Mouse (Mus musculus) CD4-positive, CD25-positive, alpha-beta regulatory T cell, adult 4 months (primary cell): ENCODE measurements around the gene Ifna7. TPM values are rescaled to one million over a fixed set of nuclear protein-coding genes. Genes with fewer than 3 reads are reported as not detected.
A peak's percentile ranks its signal among the peaks of the same experiment; 100 is the strongest.
"Not testable (repeated sequence)": the region's sequence is repeated elsewhere in the genome, so short reads cannot be mapped to it uniquely, and the experiment has no call there.

Experiments
- ATAC-seq: one replicate; pipeline ENCODE4 v1.8.0; 2017
- polyA plus RNA-seq, 2 experiments: library from polyadenylated mRNA; unstranded; fragments of 100-300 nt; shearing (Covaris generic); gene quantifications; one replicate each; pipeline ENCODE4 v1.2.1; 2017

The Ifna7 gene
- not detected for polyA plus RNA-seq

DNA sequence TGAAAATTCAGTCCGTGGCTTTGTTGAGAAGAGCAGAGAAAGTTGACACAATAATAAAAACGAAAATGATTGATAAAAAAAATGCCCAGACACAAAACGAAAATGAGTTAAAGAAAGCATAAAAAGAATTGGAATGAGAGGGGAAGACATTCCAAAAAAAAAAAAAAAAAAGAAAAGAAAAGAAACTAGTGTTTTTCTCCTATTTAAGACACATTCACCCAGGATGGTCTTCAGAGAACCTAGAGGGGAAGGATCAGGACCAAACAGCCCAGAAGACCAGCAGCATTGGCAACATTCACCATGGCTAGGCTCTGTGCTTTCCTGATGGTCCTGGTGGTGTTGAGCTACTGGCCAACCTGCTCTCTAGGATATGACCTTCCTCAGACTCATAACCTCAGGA is at the start of gene Ifna7:
Gene Ifna7 (plus strand): TSS at position 301 of the 400 bp plus-strand sequence.
- ATAC-seq, result no peak

DNA sequence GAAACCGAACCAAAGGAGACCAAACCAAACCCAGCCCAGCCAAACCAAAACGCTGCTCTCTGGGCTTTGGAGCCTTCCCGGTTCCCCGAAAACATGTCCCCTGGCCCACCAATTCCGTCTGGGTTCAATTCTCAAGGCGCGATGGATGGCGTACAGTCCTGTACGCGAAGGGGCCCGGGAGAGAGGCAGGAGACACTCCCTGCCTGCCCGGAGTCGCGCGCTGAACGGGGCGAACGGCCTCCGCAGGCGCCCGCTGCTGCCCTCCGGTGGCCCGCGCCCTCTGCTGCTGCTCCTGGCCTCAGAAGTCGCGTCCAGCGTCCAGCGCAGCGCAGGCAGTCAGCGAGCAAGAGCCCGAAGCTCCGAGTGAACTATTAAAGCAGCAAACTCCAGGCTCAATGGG is 42.5 kb upstream of the Ifna7 start, which contains the start of gene Gm13290:
Gene Gm13290 (plus strand): TSS at position 301 of the 400 bp plus-strand sequence.
- ATAC-seq, result not testable (repeated sequence)

DNA sequence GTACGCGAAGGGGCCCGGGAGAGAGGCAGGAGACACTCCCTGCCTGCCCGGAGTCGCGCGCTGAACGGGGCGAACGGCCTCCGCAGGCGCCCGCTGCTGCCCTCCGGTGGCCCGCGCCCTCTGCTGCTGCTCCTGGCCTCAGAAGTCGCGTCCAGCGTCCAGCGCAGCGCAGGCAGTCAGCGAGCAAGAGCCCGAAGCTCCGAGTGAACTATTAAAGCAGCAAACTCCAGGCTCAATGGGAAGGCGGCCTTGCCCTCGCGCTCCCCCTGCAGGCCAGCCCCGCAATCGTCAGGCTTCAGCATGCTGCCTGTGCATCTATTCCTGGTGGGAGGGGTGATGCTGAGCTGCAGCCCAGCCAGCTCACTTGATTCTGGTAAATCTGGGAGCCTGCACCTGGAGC is 39.4 kb upstream of the Ifna7 start, which contains the start of gene Gm13289:
Gene Gm13289 (plus strand): TSS at position 301 of the 400 bp plus-strand sequence.
- not testable (repeated sequence) for ATAC-seq

DNA sequence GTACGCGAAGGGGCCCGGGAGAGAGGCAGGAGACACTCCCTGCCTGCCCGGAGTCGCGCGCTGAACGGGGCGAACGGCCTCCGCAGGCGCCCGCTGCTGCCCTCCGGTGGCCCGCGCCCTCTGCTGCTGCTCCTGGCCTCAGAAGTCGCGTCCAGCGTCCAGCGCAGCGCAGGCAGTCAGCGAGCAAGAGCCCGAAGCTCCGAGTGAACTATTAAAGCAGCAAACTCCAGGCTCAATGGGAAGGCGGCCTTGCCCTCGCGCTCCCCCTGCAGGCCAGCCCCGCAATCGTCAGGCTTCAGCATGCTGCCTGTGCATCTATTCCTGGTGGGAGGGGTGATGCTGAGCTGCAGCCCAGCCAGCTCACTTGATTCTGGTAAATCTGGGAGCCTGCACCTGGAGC is 36.5 kb upstream of the Ifna7 start, which contains the start of gene Gm13272:
Gene Gm13272 (plus strand): TSS at position 301 of the 400 bp plus-strand sequence.
- not testable (repeated sequence) for ATAC-seq

DNA sequence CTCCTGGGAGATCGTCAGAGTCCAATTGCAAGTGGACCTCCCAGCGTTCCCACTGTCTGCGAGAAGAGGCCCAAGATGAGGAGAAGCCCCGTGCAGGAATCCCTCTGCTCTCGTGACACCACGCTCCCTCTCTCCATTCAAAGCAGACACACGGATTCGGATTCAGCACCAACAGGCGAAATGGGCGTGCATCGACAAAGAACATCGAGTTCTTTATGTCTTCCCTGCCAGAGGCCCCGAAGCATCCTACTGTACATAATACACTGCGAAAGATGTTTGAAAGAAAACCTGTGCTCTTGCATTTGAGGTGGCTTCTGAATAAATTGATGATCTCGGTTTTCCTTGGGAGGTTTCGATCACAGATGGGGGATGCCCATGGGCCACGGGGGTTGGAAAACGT is 35.7 kb upstream of the Ifna7 start:
- ATAC-seq, result not testable (repeated sequence)

DNA sequence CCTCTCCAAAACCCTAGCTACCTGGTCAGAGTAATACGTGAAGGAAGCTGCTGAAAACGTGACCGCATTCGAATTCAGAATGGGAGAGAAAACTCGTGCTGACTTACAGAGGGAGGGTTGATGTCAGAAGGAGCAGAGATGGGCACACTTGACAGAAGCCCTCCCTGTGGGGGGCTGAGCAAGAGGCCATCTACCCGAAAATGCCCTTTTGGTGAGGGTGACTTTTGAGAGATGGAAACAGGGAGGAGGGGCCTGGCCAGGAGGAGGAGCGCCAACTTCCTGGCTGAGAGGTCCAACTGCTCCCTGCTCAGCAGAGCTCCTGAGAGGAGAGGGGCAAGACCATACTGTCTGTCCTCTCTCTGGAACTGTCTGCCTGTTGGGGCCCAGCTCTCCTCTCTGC is 34.2 kb upstream of the Ifna7 start, which contains the start of gene Ifnz:
Gene Ifnz (plus strand): TSS at position 301 of the 400 bp plus-strand sequence.
- ATAC-seq, result not testable (repeated sequence)

DNA sequence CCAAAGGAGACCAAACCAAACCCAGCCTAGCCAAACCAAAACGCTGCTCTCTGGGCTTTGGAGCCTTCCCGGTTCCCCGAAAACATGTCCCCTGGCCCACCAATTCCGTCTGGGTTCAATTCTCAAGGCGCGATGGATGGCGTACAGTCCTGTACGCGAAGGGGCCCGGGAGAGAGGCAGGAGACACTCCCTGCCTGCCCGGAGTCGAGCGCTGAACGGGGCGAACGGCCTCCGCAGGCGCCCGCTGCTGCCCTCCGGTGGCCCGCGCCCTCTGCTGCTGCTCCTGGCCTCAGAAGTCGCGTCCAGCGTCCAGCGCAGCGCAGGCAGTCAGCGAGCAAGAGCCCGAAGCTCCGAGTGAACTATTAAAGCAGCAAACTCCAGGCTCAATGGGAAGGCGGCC is 33.7 kb upstream of the Ifna7 start:
- ATAC-seq, result not testable (repeated sequence)

DNA sequence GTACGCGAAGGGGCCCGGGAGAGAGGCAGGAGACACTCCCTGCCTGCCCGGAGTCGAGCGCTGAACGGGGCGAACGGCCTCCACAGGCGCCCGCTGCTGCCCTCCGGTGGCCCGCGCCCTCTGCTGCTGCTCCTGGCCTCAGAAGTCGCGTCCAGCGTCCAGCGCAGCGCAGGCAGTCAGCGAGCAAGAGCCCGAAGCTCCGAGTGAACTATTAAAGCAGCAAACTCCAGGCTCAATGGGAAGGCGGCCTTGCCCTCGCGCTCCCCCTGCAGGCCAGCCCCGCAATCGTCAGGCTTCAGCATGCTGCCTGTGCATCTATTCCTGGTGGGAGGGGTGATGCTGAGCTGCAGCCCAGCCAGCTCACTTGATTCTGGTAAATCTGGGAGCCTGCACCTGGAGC is 30.6 kb upstream of the Ifna7 start, which contains the start of gene Gm13276:
Gene Gm13276 (plus strand): TSS at position 301 of the 400 bp plus-strand sequence.
- not testable (repeated sequence) for ATAC-seq

DNA sequence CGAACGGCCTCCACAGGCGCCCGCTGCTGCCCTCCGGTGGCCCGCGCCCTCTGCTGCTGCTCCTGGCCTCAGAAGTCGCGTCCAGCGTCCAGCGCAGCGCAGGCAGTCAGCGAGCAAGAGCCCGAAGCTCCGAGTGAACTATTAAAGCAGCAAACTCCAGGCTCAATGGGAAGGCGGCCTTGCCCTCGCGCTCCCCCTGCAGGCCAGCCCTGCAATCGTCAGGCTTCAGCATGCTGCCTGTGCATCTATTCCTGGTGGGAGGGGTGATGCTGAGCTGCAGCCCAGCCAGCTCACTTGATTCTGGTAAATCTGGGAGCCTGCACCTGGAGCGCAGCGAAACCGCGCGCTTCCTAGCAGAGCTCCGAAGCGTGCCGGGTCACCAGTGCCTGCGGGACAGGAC is 27.6 kb upstream of the Ifna7 start, which contains the start of gene Gm13277:
Gene Gm13277 (plus strand): TSS at position 231 of the 400 bp plus-strand sequence.
- ATAC-seq, result not testable (repeated sequence)

DNA sequence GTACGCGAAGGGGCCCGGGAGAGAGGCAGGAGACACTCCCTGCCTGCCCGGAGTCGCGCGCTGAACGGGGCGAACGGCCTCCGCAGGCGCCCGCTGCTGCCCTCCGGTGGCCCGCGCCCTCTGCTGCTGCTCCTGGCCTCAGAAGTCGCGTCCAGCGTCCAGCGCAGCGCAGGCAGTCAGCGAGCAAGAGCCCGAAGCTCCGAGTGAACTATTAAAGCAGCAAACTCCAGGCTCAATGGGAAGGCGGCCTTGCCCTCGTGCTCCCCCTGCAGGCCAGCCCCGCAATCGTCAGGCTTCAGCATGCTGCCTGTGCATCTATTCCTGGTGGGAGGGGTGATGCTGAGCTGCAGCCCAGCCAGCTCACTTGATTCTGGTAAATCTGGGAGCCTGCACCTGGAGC is 24.8 kb upstream of the Ifna7 start, which contains the start of gene Gm13278:
Gene Gm13278 (plus strand): TSS at position 301 of the 400 bp plus-strand sequence.
- not testable (repeated sequence) for ATAC-seq

DNA sequence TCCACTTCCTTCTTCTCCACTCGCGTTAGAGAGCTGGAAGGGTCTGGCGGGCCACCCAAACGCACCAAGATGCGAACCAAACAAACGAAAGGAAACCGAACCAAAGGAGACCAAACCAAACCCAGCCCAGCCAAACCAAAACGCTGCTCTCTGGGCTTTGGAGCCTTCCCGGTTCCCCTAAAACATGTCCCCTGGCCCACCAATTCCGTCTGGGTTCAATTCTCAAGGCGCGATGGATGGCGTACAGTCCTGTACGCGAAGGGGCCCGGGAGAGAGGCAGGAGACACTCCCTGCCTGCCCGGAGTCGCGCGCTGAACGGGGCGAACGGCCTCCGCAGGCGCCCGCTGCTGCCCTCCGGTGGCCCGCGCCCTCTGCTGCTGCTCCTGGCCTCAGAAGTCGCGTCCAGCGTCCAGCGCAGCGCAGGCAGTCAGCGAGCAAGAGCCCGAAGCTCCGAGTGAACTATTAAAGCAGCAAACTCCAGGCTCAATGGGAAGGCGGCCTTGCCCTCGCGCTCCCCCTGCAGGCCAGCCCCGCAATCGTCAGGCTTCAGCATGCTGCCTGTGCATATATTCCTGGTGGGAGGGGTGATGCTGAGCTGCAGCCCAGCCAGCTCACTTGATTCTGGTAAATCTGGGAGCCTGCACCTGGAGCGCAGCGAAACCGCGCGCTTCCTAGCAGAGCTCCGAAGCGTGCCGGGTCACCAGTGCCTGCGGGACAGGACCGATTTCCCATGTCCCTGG is 21.9 kb upstream of the Ifna7 start, which contains the start of gene Gm13275:
Gene Gm13275 (plus strand): TSS at position 552 of the 740 bp plus-strand sequence.
- ATAC-seq, result not testable (repeated sequence)

DNA sequence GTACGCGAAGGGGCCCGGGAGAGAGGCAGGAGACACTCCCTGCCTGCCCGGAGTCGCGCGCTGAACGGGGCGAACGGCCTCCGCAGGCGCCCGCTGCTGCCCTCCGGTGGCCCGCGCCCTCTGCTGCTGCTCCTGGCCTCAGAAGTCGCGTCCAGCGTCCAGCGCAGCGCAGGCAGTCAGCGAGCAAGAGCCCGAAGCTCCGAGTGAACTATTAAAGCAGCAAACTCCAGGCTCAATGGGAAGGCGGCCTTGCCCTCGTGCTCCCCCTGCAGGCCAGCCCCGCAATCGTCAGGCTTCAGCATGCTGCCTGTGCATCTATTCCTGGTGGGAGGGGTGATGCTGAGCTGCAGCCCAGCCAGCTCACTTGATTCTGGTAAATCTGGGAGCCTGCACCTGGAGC is 18.9 kb upstream of the Ifna7 start, which contains the start of gene Gm13279:
Gene Gm13279 (plus strand): TSS at position 301 of the 400 bp plus-strand sequence.
- ATAC-seq, result not testable (repeated sequence)

DNA sequence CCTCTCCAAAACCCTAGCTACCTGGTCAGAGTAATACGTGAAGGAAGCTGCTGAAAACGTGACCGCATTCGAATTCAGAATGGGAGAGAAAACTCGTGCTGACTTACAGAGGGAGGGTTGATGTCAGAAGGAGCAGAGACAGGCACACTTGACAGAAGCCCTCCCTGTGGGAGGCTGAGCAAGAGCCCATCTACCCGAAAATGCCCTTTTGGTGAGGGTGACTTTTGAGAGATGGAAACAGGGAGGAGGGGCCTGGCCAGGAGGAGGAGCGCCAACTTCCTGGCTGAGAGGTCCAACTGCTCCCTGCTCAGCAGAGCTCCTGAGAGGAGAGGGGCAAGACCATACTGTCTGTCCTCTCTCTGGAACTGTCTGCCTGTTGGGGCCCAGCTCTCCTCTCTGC is 16.7 kb upstream of the Ifna7 start, which contains the start of gene Gm13285:
Gene Gm13285 (plus strand): TSS at position 301 of the 400 bp plus-strand sequence.
- ATAC-seq, result not testable (repeated sequence)

DNA sequence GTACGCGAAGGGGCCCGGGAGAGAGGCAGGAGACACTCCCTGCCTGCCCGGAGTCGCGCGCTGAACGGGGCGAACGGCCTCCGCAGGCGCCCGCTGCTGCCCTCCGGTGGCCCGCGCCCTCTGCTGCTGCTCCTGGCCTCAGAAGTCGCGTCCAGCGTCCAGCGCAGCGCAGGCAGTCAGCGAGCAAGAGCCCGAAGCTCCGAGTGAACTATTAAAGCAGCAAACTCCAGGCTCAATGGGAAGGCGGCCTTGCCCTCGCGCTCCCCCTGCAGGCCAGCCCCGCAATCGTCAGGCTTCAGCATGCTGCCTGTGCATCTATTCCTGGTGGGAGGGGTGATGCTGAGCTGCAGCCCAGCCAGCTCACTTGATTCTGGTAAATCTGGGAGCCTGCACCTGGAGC is 13.1 kb upstream of the Ifna7 start, which contains the start of gene Gm13287:
Gene Gm13287 (plus strand): TSS at position 301 of the 400 bp plus-strand sequence.
- ATAC-seq, result not testable (repeated sequence)

DNA sequence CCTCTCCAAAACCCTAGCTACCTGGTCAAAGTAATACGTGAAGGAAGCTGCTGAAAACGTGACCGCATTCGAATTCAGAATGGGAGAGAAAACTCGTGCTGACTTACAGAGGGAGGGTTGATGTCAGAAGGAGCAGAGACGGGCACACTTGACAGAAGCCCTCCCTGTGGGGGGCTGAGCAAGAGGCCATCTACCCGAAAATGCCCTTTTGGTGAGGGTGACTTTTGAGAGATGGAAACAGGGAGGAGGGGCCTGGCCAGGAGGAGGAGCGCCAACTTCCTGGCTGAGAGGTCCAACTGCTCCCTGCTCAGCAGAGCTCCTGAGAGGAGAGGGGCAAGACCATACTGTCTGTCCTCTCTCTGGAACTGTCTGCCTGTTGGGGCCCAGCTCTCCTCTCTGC is 10.8 kb upstream of the Ifna7 start, which contains the start of gene Gm13288:
Gene Gm13288 (plus strand): TSS at position 301 of the 400 bp plus-strand sequence.
- not testable (repeated sequence) for ATAC-seq

DNA sequence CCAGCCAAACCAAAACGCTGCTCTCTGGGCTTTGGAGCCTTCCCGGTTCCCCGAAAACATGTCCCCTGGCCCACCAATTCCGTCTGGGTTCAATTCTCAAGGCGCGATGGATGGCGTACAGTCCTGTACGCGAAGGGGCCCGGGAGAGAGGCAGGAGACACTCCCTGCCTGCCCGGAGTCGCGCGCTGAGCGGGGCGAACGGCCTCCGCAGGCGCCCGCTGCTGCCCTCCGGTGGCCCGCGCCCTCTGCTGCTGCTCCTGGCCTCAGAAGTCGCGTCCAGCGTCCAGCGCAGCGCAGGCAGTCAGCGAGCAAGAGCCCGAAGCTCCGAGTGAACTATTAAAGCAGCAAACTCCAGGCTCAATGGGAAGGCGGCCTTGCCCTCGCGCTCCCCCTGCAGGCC is 10.3 kb upstream of the Ifna7 start:
- not testable (repeated sequence) for ATAC-seq

DNA sequence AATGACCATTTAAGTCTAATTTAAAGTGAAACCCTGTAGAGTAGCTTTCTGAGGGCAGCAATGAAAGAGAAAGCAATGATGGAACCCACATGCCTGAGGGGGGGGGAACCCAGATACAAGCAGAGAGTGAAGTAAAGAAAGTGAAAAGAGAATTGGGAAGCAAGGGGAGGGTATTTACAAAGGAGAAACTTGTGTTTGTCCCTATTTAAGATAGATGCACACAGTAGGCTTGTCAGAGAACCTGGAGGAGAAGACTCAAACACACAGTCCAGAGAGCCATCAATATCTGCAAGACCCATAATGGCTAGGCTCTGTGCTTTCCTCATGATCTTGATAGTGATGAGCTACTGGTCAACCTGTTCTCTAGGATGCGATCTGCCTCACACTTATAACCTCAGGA is 3.6 kb downstream of the Ifna7 start, which contains the start of gene Ifna11:
Gene Ifna11 (plus strand): TSS at position 301 of the 400 bp plus-strand sequence.
- no peak for ATAC-seq

DNA sequence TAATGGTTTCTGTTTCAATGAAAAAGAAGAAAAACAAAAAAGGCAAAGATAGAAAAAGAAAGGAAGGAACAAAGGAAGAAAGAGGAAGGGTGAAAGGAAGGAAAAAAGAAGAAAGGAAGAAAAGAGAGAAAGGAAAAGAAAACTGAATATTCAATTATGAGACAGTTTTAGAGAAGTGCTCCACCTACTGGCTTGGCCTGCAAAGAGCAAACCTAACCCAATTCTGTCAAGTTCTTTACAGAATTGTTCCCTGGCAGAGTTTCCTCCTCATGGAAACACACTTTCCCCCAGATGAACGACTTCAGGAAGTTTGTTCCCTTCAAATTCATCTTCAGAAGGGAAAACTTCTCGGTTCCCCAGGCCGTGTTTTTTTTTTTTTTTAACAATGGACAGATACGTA is 7.0 kb downstream of the Ifna7 start:
- ATAC-seq, result peak; percentile 78

DNA sequence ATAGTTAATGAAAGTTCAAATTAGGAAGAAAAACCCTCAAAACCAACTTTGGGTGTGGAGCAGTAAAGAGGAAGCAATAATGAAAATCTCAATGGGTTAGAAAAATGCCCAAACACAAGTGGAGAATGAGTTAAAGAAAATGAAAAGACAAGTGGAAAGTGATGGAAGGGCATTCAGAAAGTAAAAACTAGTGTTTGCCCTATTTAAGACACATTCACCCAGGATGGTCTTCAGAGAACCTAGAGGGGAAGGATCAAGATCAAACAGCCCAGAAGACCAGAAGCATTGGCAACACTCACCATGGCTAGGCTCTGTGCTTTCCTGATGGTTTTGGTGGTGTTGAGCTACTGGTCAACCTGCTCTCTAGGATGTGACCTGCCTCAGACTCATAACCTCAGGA is 11.1 kb downstream of the Ifna7 start, which contains the start of gene Ifna6:
Gene Ifna6 (plus strand): TSS at position 301 of the 400 bp plus-strand sequence.
- not testable (repeated sequence) for ATAC-seq

DNA sequence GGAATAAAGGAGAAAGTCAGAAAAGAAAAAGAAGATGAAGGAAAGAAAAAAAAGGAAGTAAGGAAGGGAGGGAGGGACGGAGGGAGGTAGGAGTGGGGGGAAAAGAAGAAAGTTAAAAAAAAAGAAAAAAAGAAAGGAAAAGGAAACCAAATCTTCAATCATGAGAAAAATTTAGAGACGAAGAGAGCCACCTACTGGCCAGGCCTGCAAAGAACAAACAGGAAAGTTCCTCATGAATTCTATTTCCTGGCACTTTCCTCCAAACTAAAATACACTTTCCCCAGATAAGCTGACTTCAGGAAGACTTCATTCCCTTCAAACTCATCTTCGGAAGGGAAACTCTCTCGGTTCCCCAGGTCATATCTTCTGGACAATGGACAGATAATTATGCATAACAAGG is 14.5 kb downstream of the Ifna7 start:
- ATAC-seq, result peak; percentile 74

DNA sequence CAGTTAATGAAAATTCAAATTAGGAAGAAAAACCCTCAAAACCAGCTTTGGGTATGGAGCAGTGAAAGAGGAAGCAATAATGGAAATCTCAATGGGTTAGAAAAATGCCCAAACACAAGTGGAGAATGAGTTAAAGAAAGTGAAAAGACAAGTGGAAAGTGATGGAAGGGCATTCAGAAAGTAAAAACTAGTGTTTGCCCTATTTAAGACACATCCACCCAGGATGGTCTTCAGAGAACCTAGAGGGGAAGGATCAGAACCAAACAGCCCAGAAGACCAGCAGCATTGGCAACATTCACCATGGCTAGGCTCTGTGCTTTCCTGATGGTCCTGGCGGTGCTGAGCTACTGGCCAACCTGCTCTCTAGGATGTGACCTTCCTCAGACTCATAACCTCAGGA is 19.2 kb downstream of the Ifna7 start, which contains the start of gene Ifna5:
Gene Ifna5 (plus strand): TSS at position 301 of the 400 bp plus-strand sequence.
- ATAC-seq, result not testable (repeated sequence)

DNA sequence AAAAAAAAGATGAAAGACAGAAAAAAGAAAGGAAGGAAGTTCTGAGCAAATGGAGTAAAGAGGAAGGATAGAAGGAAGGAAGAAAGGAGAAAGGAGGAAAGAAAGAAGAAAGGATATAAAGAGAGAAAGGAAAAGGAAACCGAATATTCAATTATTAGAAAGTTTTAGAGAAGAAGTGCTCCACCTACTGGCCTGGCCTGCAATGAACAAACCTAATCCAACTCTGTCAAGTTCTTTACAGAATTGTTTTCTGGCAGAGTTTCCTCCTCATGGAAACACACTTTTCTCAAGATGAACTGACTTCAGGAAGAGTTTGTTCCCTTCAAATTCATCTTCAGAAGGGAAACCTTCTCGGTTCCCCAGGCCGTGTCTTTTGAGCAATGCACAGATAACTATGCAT is 22.8 kb downstream of the Ifna7 start:
- ATAC-seq, result peak; percentile 71

DNA sequence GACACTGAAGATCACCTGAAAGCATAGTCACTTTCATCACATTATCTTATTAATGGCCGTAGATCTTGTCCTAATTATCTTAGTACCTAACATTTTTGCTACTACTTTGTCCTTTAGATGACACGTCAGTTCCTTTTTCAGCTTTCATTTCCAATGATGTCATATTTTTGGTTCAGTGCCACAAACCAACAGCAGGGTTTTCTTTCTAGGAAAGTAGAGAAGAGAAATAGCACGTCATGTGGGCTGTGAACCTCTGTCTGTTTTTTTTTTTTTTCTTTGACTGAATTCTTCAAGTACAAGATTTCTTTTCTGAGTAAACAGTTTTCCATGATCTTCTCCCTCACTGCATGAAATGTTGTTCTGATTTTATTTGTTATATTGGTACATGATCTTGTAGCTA is 24.0 kb downstream of the Ifna7 start:
- ATAC-seq, result no peak
